Mouse (Mus musculus): ENCODE measurements around the gene Nmrk2.
A peak's percentile ranks its signal among the peaks of the same experiment; 100 is the strongest.

The Nmrk2 gene

DNA sequence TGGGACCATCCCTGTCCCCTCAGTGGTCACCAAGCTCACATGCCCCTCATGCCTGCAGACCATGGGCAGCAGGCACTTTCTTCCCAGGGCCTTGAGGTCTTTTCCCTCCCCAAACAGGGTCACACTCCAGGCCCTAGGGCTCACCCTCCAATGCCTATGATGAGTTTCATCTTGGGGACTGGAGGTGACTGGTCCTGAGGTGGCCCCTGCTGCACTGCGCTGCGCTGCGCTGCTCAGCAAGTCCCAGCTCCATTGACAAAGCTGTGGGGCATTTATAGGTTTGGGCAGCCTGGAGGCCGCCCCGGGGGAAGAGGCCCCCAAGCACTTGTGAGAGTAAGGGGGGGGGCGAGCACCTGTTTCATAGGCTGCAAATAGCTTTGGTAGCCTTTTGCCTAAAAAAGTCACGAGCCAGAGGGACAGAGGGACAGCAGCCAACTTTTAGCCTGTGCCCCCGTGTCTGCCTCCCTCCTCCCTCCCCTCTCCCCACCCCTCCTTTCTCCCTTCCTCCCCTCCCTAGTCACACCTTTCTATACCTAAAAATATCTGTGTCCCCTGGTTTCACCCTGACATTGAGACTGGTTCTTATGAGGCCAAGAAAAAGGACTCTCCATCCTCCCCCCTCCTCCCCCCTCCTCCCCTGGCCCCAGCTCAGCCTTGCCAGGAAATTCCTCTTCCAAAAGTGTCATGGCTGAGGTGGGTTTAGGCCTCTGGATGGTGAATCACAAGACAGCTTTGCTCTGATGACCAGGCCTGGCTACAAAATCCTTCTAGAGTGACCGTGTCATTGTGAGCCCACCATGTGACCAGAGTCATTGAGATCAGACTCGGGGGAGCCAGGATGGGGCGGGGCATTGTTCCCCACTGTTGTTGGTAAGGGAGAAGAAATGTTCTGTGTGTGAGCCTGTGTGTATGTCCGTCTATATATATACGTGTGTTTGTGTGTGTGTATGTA, at the start of gene Nmrk2:
Nmrk2 (minus strand) TSS at position 245 of the 952 bp plus-strand sequence.
- Histone ChIP-seq H3K4me3 (replicated peaks; ENCODE audit: low read length) (no peak within 1 kb of the TSS), H3K9me3 (ENCODE audit: low read length) (no peaks in the 10 kb centered on the region), H3K4me1 (replicated peaks; ENCODE audit: low read depth, low read length) (peaks cover 13% of the 10 kb centered on the region), H3K36me3 (ENCODE audit: insufficient read depth, low read length) (peaks cover 3% of the 10 kb centered on the region; the same call in 1 of the 2 replicates), H3K27me3 (ENCODE audit: insufficient read depth, low read length) (peaks cover 20% of the 10 kb centered on the region)
- TF ChIP-seq CTCF (conservative IDR thresholded peaks at IDR 0.05; ENCODE audit: low read length) (no peak), NANOG (IDR thresholded peaks at IDR 0.05; ENCODE audit: borderline replicate concordance, low read length) (no peak), POU5F1 (IDR thresholded peaks at IDR 0.05; ENCODE audit: borderline replicate concordance, low read length) (no peak)

DNA sequence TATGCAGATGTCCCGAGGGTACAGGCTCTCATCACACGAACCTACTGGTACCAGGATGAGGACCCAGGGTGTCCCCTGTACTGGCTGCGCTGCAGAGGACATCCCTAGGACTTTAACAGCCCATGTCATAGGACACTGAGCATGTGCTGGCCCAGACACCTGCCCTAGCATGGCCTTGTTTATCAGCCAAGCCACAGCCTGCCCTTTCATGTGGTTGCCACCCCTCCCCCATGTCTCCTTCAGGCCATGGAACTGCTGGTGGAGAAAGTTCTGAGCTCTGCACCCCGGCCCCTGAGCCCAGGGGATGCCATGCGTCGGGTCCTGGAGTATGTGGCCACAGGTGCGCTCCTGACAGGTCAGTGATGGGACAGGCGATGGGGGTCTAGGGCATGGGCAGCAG, 47.6 kb upstream of the Nmrk2 start:
- Histone ChIP-seq H3K4me3 (replicated peaks; ENCODE audit: low read length) (no peak overlapping the region), H3K4me1 (replicated peaks; ENCODE audit: low read depth, low read length) (peaks cover 67% of the 10 kb centered on the region), H3K27me3 (ENCODE audit: insufficient read depth, low read length) (peaks cover 35% of the 10 kb centered on the region), H3K36me3 (ENCODE audit: insufficient read depth, low read length) (no peaks in the 10 kb centered on the region), H3K9me3 (ENCODE audit: low read length) (no peaks in the 10 kb centered on the region)
- no peak for TF ChIP-seq POU5F1 (IDR thresholded peaks at IDR 0.05; ENCODE audit: borderline replicate concordance, low read length)
- no peak for TF ChIP-seq CTCF (conservative IDR thresholded peaks at IDR 0.05; ENCODE audit: low read length)
- TF ChIP-seq NANOG (IDR thresholded peaks at IDR 0.05; ENCODE audit: borderline replicate concordance, low read length): no peak

DNA sequence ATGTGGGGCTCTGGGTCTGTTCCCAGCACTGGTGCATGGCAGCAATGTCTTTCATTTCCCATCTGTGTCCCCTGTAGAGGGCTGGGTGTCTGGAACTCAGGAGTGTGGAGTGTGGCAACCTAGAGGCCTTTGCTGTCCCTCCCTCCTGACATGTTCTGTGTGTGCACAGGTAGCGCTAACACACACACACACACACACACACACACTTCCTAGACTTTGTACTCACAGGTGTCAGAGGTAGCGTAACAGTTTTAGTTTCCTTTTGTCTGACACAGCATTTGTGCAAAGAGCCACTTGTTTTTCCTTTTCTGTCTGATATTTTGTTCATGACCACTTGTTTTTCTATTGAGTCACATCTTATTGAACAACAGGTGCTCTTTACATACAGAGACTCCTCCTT, 46.0 kb upstream of the Nmrk2 start:
- TF ChIP-seq NANOG (IDR thresholded peaks at IDR 0.05; ENCODE audit: borderline replicate concordance, low read length): no peak
- TF ChIP-seq CTCF (conservative IDR thresholded peaks at IDR 0.05; ENCODE audit: low read length): no peak
- no peak for TF ChIP-seq POU5F1 (IDR thresholded peaks at IDR 0.05; ENCODE audit: borderline replicate concordance, low read length)

DNA sequence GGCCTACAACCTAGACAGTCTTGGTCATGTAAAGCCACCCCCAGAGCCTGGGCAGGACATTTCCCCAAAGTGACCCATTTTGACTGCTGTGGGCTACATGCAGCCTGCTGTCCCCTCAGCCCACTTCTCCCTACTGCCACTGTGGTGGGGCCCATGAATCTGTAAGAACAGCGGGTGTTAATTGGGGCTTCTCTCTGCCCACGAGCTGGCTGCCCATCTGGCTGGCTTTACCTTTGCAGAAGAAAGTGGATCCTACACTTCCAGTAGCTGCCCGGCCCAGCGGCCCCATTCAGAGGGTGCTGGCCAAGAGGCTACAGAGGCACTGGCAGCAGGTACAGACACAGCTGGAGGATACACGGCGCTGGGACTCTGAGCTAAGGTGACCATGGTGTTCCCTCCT, 43.3 kb upstream of the Nmrk2 start:
- Histone ChIP-seq H3K9me3 (ENCODE audit: low read length) (no peaks in the 10 kb centered on the region), H3K27me3 (ENCODE audit: insufficient read depth, low read length) (peaks cover 22% of the 10 kb centered on the region), H3K36me3 (ENCODE audit: insufficient read depth, low read length) (no peaks in the 10 kb centered on the region), H3K4me1 (replicated peaks; ENCODE audit: low read depth, low read length) (peaks cover 73% of the 10 kb centered on the region), H3K4me3 (replicated peaks; ENCODE audit: low read length) (peak overlapping the region; percentile 10; the same call in 1 of the 2 replicates)
- TF ChIP-seq NANOG (IDR thresholded peaks at IDR 0.05; ENCODE audit: borderline replicate concordance, low read length) (no peak), POU5F1 (IDR thresholded peaks at IDR 0.05; ENCODE audit: borderline replicate concordance, low read length) (no peak), CTCF (conservative IDR thresholded peaks at IDR 0.05; ENCODE audit: low read length) (no peak)

More for the DNA sequence above, 46.0 kb upstream of the Nmrk2 start:
- peaks cover 32% of the 10 kb centered on the region for H3K27me3 ChIP-seq (ENCODE audit: insufficient read depth, low read length)
- H3K36me3 ChIP-seq (ENCODE audit: insufficient read depth, low read length): no peaks in the 10 kb centered on the region
- no peaks in the 10 kb centered on the region for H3K9me3 ChIP-seq (ENCODE audit: low read length)
- no peak overlapping the region for H3K4me3 ChIP-seq (replicated peaks; ENCODE audit: low read length)
- peaks cover 72% of the 10 kb centered on the region for H3K4me1 ChIP-seq (replicated peaks; ENCODE audit: low read depth, low read length)

DNA sequence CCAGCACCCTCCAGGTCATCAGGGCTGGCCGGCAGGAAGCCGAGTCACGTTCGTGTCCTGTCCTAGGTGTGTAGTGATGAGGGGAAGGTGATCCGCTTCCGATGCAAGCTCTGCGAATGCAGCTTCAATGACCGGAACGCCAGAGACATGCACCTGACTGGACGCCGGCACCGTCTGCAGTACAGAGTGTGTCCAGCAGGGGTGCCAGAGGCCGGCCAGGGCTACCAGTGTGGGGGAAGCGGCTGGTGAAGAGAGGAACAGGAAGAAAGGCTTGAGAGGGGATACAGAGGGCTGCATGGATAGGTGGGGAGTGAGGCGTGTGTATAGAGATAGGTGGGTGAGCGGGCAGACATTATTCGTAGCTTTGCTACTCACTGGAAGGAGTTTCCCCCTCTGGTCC, 42.7 kb upstream of the Nmrk2 start:
- TF ChIP-seq NANOG (IDR thresholded peaks at IDR 0.05; ENCODE audit: borderline replicate concordance, low read length) (no peak), CTCF (conservative IDR thresholded peaks at IDR 0.05; ENCODE audit: low read length) (peak; percentile 93), POU5F1 (IDR thresholded peaks at IDR 0.05; ENCODE audit: borderline replicate concordance, low read length) (no peak)
- Histone ChIP-seq H3K4me1 (replicated peaks; ENCODE audit: low read depth, low read length) (peaks cover 71% of the 10 kb centered on the region), H3K36me3 (ENCODE audit: insufficient read depth, low read length) (no peaks in the 10 kb centered on the region), H3K27me3 (ENCODE audit: insufficient read depth, low read length) (peaks cover 28% of the 10 kb centered on the region), H3K4me3 (replicated peaks; ENCODE audit: low read length) (peak overlapping the region; percentile 10; the same call in 1 of the 2 replicates), H3K9me3 (ENCODE audit: low read length) (no peaks in the 10 kb centered on the region)

DNA sequence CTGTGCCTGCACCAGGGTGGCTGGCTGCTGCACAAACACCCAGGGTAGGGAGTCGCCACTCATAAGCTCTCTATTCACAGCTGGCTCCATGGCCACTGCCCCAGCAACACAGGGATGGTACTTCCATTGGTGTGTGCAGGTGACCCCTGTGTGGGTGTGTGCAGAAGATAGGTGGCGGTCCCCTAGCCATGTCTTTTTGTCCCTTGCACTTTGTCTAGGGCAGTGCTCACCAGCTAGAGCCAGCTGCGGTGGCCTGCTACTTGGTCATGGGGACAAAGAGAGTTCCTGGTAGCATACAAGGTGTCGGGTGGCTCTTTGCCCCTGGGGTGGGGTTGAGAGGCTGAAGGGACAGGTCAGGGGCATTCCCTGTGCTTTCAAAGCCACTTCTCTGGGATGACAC, 42.3 kb upstream of the Nmrk2 start:
- H3K4me3 ChIP-seq (replicated peaks; ENCODE audit: low read length): no peak overlapping the region
- H3K27me3 ChIP-seq (ENCODE audit: insufficient read depth, low read length): peaks cover 32% of the 10 kb centered on the region
- no peaks in the 10 kb centered on the region for H3K9me3 ChIP-seq (ENCODE audit: low read length)
- H3K4me1 ChIP-seq (replicated peaks; ENCODE audit: low read depth, low read length): peaks cover 71% of the 10 kb centered on the region
- TF ChIP-seq POU5F1 (IDR thresholded peaks at IDR 0.05; ENCODE audit: borderline replicate concordance, low read length) (no peak), CTCF (conservative IDR thresholded peaks at IDR 0.05; ENCODE audit: low read length) (no peak), NANOG (IDR thresholded peaks at IDR 0.05; ENCODE audit: borderline replicate concordance, low read length) (no peak)
- no peaks in the 10 kb centered on the region for H3K36me3 ChIP-seq (ENCODE audit: insufficient read depth, low read length)

DNA sequence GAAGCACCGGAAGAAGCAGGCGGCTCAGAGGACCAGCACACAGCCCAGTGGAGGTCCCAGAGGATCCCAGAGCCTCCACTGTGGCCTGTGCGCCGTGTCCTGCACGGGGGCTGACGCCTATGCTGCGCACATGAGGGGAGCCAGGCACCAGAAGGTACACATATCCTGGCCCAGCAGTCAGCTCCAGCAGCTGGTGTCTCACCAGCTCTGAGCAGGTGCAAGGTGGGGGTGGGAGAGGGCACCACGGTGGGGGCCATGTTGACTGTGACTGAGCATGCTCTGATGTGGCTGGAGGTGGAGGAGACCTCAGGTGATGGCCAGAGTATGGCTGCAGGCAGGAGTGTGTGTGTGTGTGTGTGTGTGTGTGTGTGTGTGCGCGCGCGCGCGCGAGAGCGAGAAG, 40.2 kb upstream of the Nmrk2 start:
- H3K4me3 ChIP-seq (replicated peaks; ENCODE audit: low read length): peak overlapping the region; percentile 64
- TF ChIP-seq NANOG (IDR thresholded peaks at IDR 0.05; ENCODE audit: borderline replicate concordance, low read length): no peak
- TF ChIP-seq CTCF (conservative IDR thresholded peaks at IDR 0.05; ENCODE audit: low read length): no peak
- no peak for TF ChIP-seq POU5F1 (IDR thresholded peaks at IDR 0.05; ENCODE audit: borderline replicate concordance, low read length)
- peaks cover 36% of the 10 kb centered on the region for H3K27me3 ChIP-seq (ENCODE audit: insufficient read depth, low read length)
- H3K4me1 ChIP-seq (replicated peaks; ENCODE audit: low read depth, low read length): peaks cover 76% of the 10 kb centered on the region
- no peaks in the 10 kb centered on the region for H3K9me3 ChIP-seq (ENCODE audit: low read length)
- H3K36me3 ChIP-seq (ENCODE audit: insufficient read depth, low read length): no peaks in the 10 kb centered on the region

DNA sequence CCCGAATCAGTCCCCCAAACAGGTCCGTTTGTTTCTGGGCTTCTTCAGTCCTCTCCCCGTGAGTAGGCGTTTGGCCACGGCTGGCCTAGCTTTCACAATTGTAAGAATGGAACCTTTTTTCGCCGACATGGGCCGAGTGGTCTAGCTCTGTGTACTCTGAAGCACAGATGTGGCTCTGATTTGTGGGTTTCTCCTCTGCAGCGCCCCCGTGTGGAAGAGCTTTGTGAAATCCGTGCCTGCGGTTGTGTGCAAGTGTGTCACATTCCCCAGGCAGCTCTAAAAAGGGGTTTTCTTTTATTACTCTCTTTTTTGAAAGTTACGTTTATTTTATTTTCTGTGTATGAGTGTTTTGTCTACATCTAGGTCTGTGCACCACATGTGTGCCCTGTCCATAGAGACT, 39.0 kb upstream of the Nmrk2 start:
- Histone ChIP-seq H3K4me1 (replicated peaks; ENCODE audit: low read depth, low read length) (peaks cover 80% of the 10 kb centered on the region), H3K4me3 (replicated peaks; ENCODE audit: low read length) (no peak overlapping the region), H3K36me3 (ENCODE audit: insufficient read depth, low read length) (no peaks in the 10 kb centered on the region), H3K27me3 (ENCODE audit: insufficient read depth, low read length) (peaks cover 36% of the 10 kb centered on the region), H3K9me3 (ENCODE audit: low read length) (no peaks in the 10 kb centered on the region)
- TF ChIP-seq NANOG (IDR thresholded peaks at IDR 0.05; ENCODE audit: borderline replicate concordance, low read length) (no peak), CTCF (conservative IDR thresholded peaks at IDR 0.05; ENCODE audit: low read length) (peak; percentile 73)

Measured in E14TG2a.4 (cell line).